Mouse (Mus musculus): ENCODE measurements at regions not wholly inside any gene's neighbourhood (a gene's known extent, or its start where the extent isn't known, plus 50 kb on each side); places are given as distances from the start of the nearest gene placed in this dataset.

DNA sequence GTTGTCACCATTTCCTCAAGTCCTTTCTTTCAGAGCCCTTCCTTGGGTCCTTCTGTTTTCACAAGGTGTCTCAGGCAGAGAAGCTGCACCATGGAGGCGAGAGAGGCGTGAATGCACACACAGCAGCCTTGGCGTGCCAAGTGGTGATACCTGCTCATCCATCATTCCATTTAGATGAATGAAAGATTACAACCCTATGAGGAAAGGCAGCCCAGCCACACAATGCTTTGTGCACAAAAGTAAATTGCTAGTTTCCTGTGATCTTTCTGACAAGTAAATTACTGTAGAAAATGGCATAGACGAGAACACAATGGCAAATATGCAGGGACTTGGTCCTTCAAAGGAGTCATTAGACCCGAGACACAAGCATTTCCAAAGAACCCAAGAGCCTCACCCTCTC is 101.4 kb downstream of the Rnd3 start:
- TF ChIP-seq CTCF (IDR thresholded peaks at IDR 0.05) (no peak), EP300 (IDR thresholded peaks at IDR 0.05) (no peak)

Measured in lung, postnatal 0 days (tissue).